Mouse (Mus musculus) frontal cortex, postnatal 14 days (tissue): ENCODE measurements around the gene Dock2.

ENCODE experiments used
- DNase-seq, 2 experiments: peaks; one replicate each; pipeline ENCODE4 v3.0.0; 2022; ENCODE audit warnings: low spot score in 2 of 2

Gene Dock2

GRCm38 (mm10) chr11:34769946-34770345 is 13.7 kb downstream of the Dock2 start:
- DNase-seq = no peak

GRCm38 (mm10) chr11:34769396-34769795 is 14.3 kb downstream of the Dock2 start:
- no peak for DNase-seq

- no peak for DNase-seq
These were observed 19.8 kb downstream of the Dock2 start for GRCm38 (mm10) chr11:34763739-34764361.

- DNase-seq = no peak
These were observed 21.0 kb downstream of the Dock2 start for GRCm38 (mm10) chr11:34762570-34763127.

GRCm38 (mm10) chr11:34762125-34762524 is 21.6 kb downstream of the Dock2 start:
- no peak for DNase-seq

GRCm38 (mm10) chr11:34759582-34759981 is 24.1 kb downstream of the Dock2 start:
- DNase-seq = no peak

- DNase-seq = no peak
These were observed 42.6 kb downstream of the Dock2 start for GRCm38 (mm10) chr11:34741081-34741480.

- DNase-seq = no peak
These were observed 43.9 kb downstream of the Dock2 start for GRCm38 (mm10) chr11:34739816-34740215.

GRCm38 (mm10) chr11:34738945-34739344 is 44.7 kb downstream of the Dock2 start:
- no peak for DNase-seq

- no peak for DNase-seq
These were observed 46.5 kb downstream of the Dock2 start for GRCm38 (mm10) chr11:34737193-34737592.

- DNase-seq = no peak
These were observed 49.7 kb downstream of the Dock2 start for GRCm38 (mm10) chr11:34734033-34734432.

- no peak for DNase-seq
These were observed 56.2 kb downstream of the Dock2 start for GRCm38 (mm10) chr11:34727467-34727866.

GRCm38 (mm10) chr11:34726699-34727347 is 56.9 kb downstream of the Dock2 start:
- no peak for DNase-seq

GRCm38 (mm10) chr11:34713360-34713759 is 70.3 kb downstream of the Dock2 start:
- no peak for DNase-seq

GRCm38 (mm10) chr11:34708278-34708677 is 75.4 kb downstream of the Dock2 start:
- no peak for DNase-seq

- DNase-seq = no peak
These were observed 76.3 kb downstream of the Dock2 start for GRCm38 (mm10) chr11:34707360-34707759.

- DNase-seq = no peak
These were observed 78.6 kb downstream of the Dock2 start for GRCm38 (mm10) chr11:34705108-34705446.

GRCm38 (mm10) chr11:34704384-34705107 is 79.1 kb downstream of the Dock2 start:
- DNase-seq = no peak

- no peak for DNase-seq
These were observed 79.8 kb downstream of the Dock2 start for GRCm38 (mm10) chr11:34703851-34704250.

GRCm38 (mm10) chr11:34681790-34682189 is 101.9 kb downstream of the Dock2 start:
- DNase-seq = no peak

GRCm38 (mm10) chr11:34544631-34545030 is 239.1 kb downstream of the Dock2 start:
- no peak for DNase-seq

GRCm38 (mm10) chr11:34532131-34532530 is 251.6 kb downstream of the Dock2 start:
- no peak for DNase-seq

GRCm38 (mm10) chr11:34530971-34531370 is 252.7 kb downstream of the Dock2 start:
- no peak for DNase-seq
